ENCODE assay signal across 17 mouse cellular contexts in the genomic region with DNA sequence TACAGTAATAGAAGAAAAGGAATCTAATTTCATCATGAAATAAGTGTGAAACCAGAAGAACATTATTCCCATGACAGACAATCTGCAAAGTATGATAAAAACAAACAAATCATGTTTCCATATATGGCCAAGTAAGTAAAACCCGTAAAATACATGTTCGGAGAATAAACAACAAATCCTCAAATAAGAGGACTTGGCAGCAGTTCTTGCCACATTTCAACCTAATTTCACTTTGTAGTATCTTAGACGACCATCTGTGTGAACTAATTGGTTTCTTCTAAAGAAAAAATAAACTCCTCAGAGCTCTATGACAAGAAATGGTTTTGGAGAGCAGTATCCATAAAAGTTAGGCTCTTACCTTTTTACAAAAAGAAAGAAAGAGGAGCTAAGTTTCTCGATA.
DNase-seq lines count a peak whose midpoint lies in the region; ATAC-seq and TF ChIP-seq lines count a peak whose summit lies in the region.
"Had no signal": no experiment of that assay in that cellular context is flagged by ENCODE, and none has a peak within 500 bp of the region (broad histone marks: within the 10 kb centered on the region; RNA-seq: fewer than 3 reads in every experiment).

No protein-coding gene starts in this region.

- no peaks in the 10 kb centered on the region for H3K36me3 ChIP-seq in forebrain, postnatal 0 days (ENCODE audit: insufficient read depth)
- H3K36me3 ChIP-seq in forebrain, embryonic 13.5 days (ENCODE audit: poor library complexity, severe bottlenecking) = no peaks in the 10 kb centered on the region
- H3K36me3 ChIP-seq: embryonic facial prominence, embryonic 10.5 days; embryonic facial prominence, embryonic 12.5 days; forebrain, embryonic 12.5 days had no signal

- no peak for TF ChIP-seq POLR2A in brain, embryonic 14.5 days (IDR thresholded peaks at IDR 0.05; ENCODE audit: borderline replicate concordance, extremely low read depth, insufficient read depth, insufficient read length, poor library complexity, severe bottlenecking)

- no peaks in the 10 kb centered on the region for H3K27me3 ChIP-seq in forebrain, postnatal 0 days (ENCODE audit: insufficient read depth, low read length)
- no peaks in the 10 kb centered on the region for H3K27me3 ChIP-seq in forebrain, embryonic 13.5 days
- H3K27me3 ChIP-seq: embryonic facial prominence, embryonic 12.5 days; forebrain, embryonic 12.5 days had no signal

- H3K4me3 ChIP-seq in forebrain, postnatal 0 days (ENCODE audit: low read depth, low read length) = no peak overlapping the region
- no peak overlapping the region for H3K4me3 ChIP-seq in forebrain, embryonic 13.5 days
- H3K4me3 ChIP-seq: embryonic facial prominence, embryonic 10.5 days; embryonic facial prominence, embryonic 12.5 days; forebrain, embryonic 12.5 days had no signal

- H3K9me3 ChIP-seq in forebrain, postnatal 0 days (ENCODE audit: low read length) = no peaks in the 10 kb centered on the region
- no peaks in the 10 kb centered on the region for H3K9me3 ChIP-seq in forebrain, embryonic 13.5 days (replicated peaks)
- H3K9me3 ChIP-seq: embryonic facial prominence, embryonic 10.5 days; embryonic facial prominence, embryonic 12.5 days; forebrain, embryonic 12.5 days had no signal

- H3K9ac ChIP-seq in forebrain, postnatal 0 days = no peak overlapping the region
- no peak overlapping the region for H3K9ac ChIP-seq in forebrain, embryonic 13.5 days
- H3K9ac ChIP-seq: embryonic facial prominence, embryonic 12.5 days; forebrain, embryonic 12.5 days had no signal

- TF ChIP-seq CTCF in forebrain, postnatal 0 days (IDR thresholded peaks at IDR 0.05; ENCODE audit: low read depth) = no peak
- TF ChIP-seq CTCF in brain, embryonic 14.5 days (IDR thresholded peaks at IDR 0.05; ENCODE audit: borderline replicate concordance, extremely low read depth, insufficient read depth, insufficient read length) = no peak

- ATAC-seq in forebrain, postnatal 0 days = no peak; the same call in 1 of the 2 replicates
- ATAC-seq in forebrain, embryonic 13.5 days = no peak
- ATAC-seq: forebrain, embryonic 16.5 days had no signal

- no peak overlapping the region for H3K4me2 ChIP-seq in forebrain, postnatal 0 days (ENCODE audit: low read depth)
- H3K4me2 ChIP-seq in forebrain, embryonic 13.5 days = no peak overlapping the region
- H3K4me2 ChIP-seq: embryonic facial prominence, embryonic 12.5 days; forebrain, embryonic 12.5 days had no signal

- no peak overlapping the region for H3K27ac ChIP-seq in forebrain, postnatal 0 days (ENCODE audit: low read depth, low read length)
- H3K27ac ChIP-seq in forebrain, embryonic 13.5 days = no peak overlapping the region
- H3K27ac ChIP-seq: embryonic facial prominence, embryonic 10.5 days; embryonic facial prominence, embryonic 12.5 days; forebrain, embryonic 12.5 days had no signal

- peak; percentile 53 for DNase-seq in forebrain, postnatal 0 days
- DNase-seq in brain, adult 2 months (ENCODE audit: low read depth, low spot score) = peak; percentile 5
- DNase-seq in brain, embryonic 14.5 days (ENCODE audit: low read depth) = peak; percentile 44
- no peak for DNase-seq in frontal cortex, postnatal 10 days (ENCODE audit: low spot score in 2 of 2)
- DNase-seq: adrenal gland, adult 2 months; adrenal gland, postnatal 10 days; adrenal gland, postnatal 25 days; cerebellum, adult 11-12 months; cerebellum, adult 2 months; cerebellum, adult 9-10 months; cerebellum, postnatal 10 days; cerebellum, postnatal 25 days had no signal

- H3K4me1 ChIP-seq in forebrain, postnatal 0 days (ENCODE audit: insufficient read depth) = no peaks in the 10 kb centered on the region
- no peaks in the 10 kb centered on the region for H3K4me1 ChIP-seq in forebrain, embryonic 13.5 days
- H3K4me1 ChIP-seq: embryonic facial prominence, embryonic 10.5 days; embryonic facial prominence, embryonic 12.5 days; forebrain, embryonic 12.5 days had no signal

- 54% methylated on average over 4 of the region's 4 CpGs for WGBS in forebrain, postnatal 0 days
- 67% methylated on average over 4 of the region's 4 CpGs for WGBS in forebrain, embryonic 13.5 days

Comparison
In these comparisons a context has a peak if more than half of its experiments do, and no peak if none do; other contexts are left out.
1. DNase-seq: peak in forebrain, postnatal 0 days (single experiment), brain, adult 2 months (single experiment) and brain, embryonic 14.5 days (single experiment); none in frontal cortex, postnatal 10 days (0 of 2).